Comparison of ENCODE assay signal across 27 mouse cellular contexts in the genomic region with DNA sequence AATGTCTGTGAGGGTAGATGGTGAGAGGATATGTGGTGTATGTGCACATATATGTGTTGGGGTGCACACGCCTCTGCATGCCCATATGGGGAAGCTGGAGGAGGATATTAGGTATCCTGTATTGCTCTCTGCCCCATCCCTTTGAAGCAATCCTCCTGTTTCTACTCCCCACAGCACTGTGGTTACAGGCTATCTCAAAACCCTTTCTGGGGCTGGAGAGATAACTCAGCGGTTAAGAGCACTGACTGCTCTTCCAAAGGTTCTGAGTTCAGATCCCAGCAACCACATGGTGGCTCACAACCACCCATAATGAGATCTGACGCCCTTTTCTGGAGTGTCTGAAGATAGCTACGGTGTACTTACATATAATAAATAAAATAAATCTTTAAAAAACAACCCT. TPM values are rescaled to one million over a fixed set of nuclear protein-coding genes. Genes with fewer than 3 reads are reported as not detected.
DNase-seq lines count a peak whose midpoint lies in the region; ATAC-seq and TF ChIP-seq lines count a peak whose summit lies in the region.
"Had no signal": no experiment of that assay in that cellular context is flagged by ENCODE, and none has a peak within 500 bp of the region (broad histone marks: within the 10 kb centered on the region; RNA-seq: fewer than 3 reads in every experiment).

No protein-coding gene starts in this region.

- TF ChIP-seq RAD21 in MEL (IDR thresholded peaks at IDR 0.05; ENCODE audit: low read depth, low read length), result no peak

- H3K4me1 ChIP-seq in MEL (ENCODE audit: control insufficient read depth in 1 of 2, insufficient read depth in 2 of 2, low read length in 2 of 2), result peaks cover 0 to 30% of the 10 kb centered on the region in 2 experiments; a peak in 2 of 4 replicates

- H3K27ac ChIP-seq in MEL (ENCODE audit: control insufficient read depth, low read depth, low read length), result no peak overlapping the region
- H3K27ac ChIP-seq: embryonic facial prominence, embryonic 13.5 days; embryonic facial prominence, embryonic 15.5 days; forebrain, embryonic 10.5 days; forebrain, embryonic 12.5 days had no signal

- H3K4me3 ChIP-seq in MEL (ENCODE audit: control insufficient read depth in 1 of 2, insufficient read depth in 1 of 2, low read depth in 2 of 2, low read length in 2 of 2), result no peak overlapping the region
- H3K4me3 ChIP-seq: embryonic facial prominence, embryonic 13.5 days; embryonic facial prominence, embryonic 15.5 days; erythroblast, embryonic 14.5 days; forebrain, embryonic 10.5 days; forebrain, embryonic 12.5 days had no signal

- peak; percentile 23; the same call in 1 of the 2 replicates for ATAC-seq in megakaryocyte, adult 5-6 weeks (ENCODE audit: poor library complexity, severe bottlenecking)
- peak; percentile 37; the same call in 1 of the 2 replicates for ATAC-seq in megakaryocyte progenitor cell, adult 5-6 weeks (replicated peaks; ENCODE audit: poor library complexity)
- ATAC-seq: activated CD4-positive, CD25-positive, alpha-beta regulatory T cell, adult 4 months; CD4-positive, CD25-positive, alpha-beta regulatory T cell, adult 4 months; forebrain, embryonic 14.5 days; forebrain, embryonic 16.5 days; Patski had no signal

- DNase-seq in MEL (ENCODE audit: low read depth, low spot score), result peak; percentile 69
- DNase-seq in left cerebral cortex, adult 11 months (ENCODE audit: low spot score), result no peak
- no peak for DNase-seq in cerebellum, postnatal 10 days
- DNase-seq: adrenal gland, adult 8-10 months; adrenal gland, postnatal 14 days; adrenal gland, postnatal 36 days; B cell, adult 2 months; cerebellum, adult 11-12 months; cerebellum, adult 2 months; cerebellum, adult 9-10 months; cerebellum, postnatal 14 days; cerebellum, postnatal 36 days; embryo, embryonic 11 days had no signal

- H3K9ac ChIP-seq in MEL (ENCODE audit: control insufficient read depth, low read depth, low read length, poor library complexity, severe bottlenecking), result no peak overlapping the region
- H3K9ac ChIP-seq: embryonic facial prominence, embryonic 13.5 days; embryonic facial prominence, embryonic 15.5 days; forebrain, embryonic 12.5 days had no signal

- TF ChIP-seq POLR2A in MEL (IDR thresholded peaks at IDR 0.05; ENCODE audit: control insufficient read depth in 1 of 2, insufficient read depth in 1 of 2, low read depth in 1 of 2, low read length in 2 of 2, poor library complexity in 1 of 2), result no peak

- H3K27me3 ChIP-seq in MEL (ENCODE audit: control insufficient read depth in 1 of 2, insufficient read depth in 2 of 2, low read length in 2 of 2), result no peaks in the 10 kb centered on the region
- H3K27me3 ChIP-seq: CH12.LX; embryonic facial prominence, embryonic 13.5 days; embryonic facial prominence, embryonic 15.5 days; Patski had no signal

- H3K79me2 ChIP-seq in MEL (ENCODE audit: control insufficient read depth, insufficient read depth, low read length, poor library complexity), result peaks cover 2% of the 10 kb centered on the region

- peak; percentile 63 to 64; a peak in 2 of 4 replicates for TF ChIP-seq EP300 in MEL (IDR thresholded peaks at IDR 0.05; ENCODE audit: low read depth in 1 of 2, low read length in 2 of 2)

- peaks cover 0 to 12% of the 10 kb centered on the region in 2 experiments; a peak in 2 of 4 replicates for H3K36me3 ChIP-seq in MEL (ENCODE audit: control insufficient read depth in 1 of 2, insufficient read depth in 2 of 2, low read length in 2 of 2)
- H3K36me3 ChIP-seq: embryonic facial prominence, embryonic 13.5 days; embryonic facial prominence, embryonic 15.5 days; forebrain, embryonic 10.5 days; forebrain, embryonic 12.5 days; G1E had no signal

- no peaks in the 10 kb centered on the region for H3K9me3 ChIP-seq in MEL (replicated peaks; ENCODE audit: insufficient read depth, low read length)
- H3K9me3 ChIP-seq: embryonic facial prominence, embryonic 13.5 days; embryonic facial prominence, embryonic 15.5 days; forebrain, embryonic 10.5 days; forebrain, embryonic 12.5 days; G1E had no signal

- no peak for TF ChIP-seq CTCF in MEL (IDR thresholded peaks at IDR 0.05 in 2 of 3, conservative IDR thresholded peaks at IDR 0.05 in 1 of 3; ENCODE audit: control insufficient read depth in 1 of 3, insufficient read depth in 1 of 3, low read depth in 2 of 3, low read length in 3 of 3, poor library complexity in 1 of 3, severe bottlenecking in 1 of 3)

TF ChIP-seq in MEL, 35 proteins besides CTCF, POLR2A, EP300 and RAD21:
- TF ChIP-seq ETS1 (IDR thresholded peaks at IDR 0.05; ENCODE audit: low read depth, low read length) (0 out of 2 replicates have a peak, but pooled peaks have one; percentile 15), MYC (IDR thresholded peaks at IDR 0.05; ENCODE audit: low read depth, low read length) (peak; percentile 55; the same call in 1 of the 2 replicates), TAL1 (IDR thresholded peaks at IDR 0.05; ENCODE audit: low read length) (peak; percentile 71), GATA1 (IDR thresholded peaks at IDR 0.05; ENCODE audit: low read depth, low read length) (peak; percentile 63), RCOR1 (IDR thresholded peaks at IDR 0.05; ENCODE audit: low read depth, low read length) (peak; percentile 83), GABPA (IDR thresholded peaks at IDR 0.05; ENCODE audit: low read depth, low read length) (no peak), ZKSCAN1 (IDR thresholded peaks at IDR 0.05; ENCODE audit: low read depth, low read length) (no peak), TCF12 (IDR thresholded peaks at IDR 0.05; ENCODE audit: low read depth, low read length) (peak; percentile 53; the same call in 1 of the 2 replicates)

RNA-seq across cellular contexts. Expression of gene Kif3b, which starts 4.7 kb away (rescaled TPM):
- 10.0 and 11.0 TPM in 2 replicates for total RNA-seq in MEL (2012; rRNA removed)
- polyA plus RNA-seq in MEL (2012; ENCODE audit: insufficient read depth in 1 of 2, insufficient read length in 2 of 2, low read depth in 1 of 2, low replicate concordance in 2 of 2, missing spikeins in 1 of 2), result 10 to 100 TPM; 17.9 to 34.2 TPM
- 13.2 and 16.5 TPM in 2 replicates for total RNA-seq in megakaryocyte, adult 5-6 weeks (2015)
- total RNA-seq in megakaryocyte, adult 5-6 weeks (2017), result 23.5 and 30.2 TPM in 2 replicates
- total RNA-seq in megakaryocyte progenitor cell, adult 5-6 weeks (2015), result 3.6 and 5.5 TPM in 2 replicates
- 9.9 and 11.3 TPM in 2 replicates for total RNA-seq in megakaryocyte progenitor cell, adult 5-6 weeks (2017)

RNA-seq across cellular contexts. Expression of gene Pofut1, which starts 45.2 kb away (rescaled TPM):
- total RNA-seq in MEL (2012; rRNA removed), result 20.2 and 20.5 TPM in 2 replicates
- 10 to 100 TPM in 1 of 2 experiments, not detected in 1; 28.7 TPM for polyA plus RNA-seq in MEL (2012; ENCODE audit: insufficient read depth in 1 of 2, insufficient read length in 2 of 2, low read depth in 1 of 2, low replicate concordance in 2 of 2, missing spikeins in 1 of 2)
- total RNA-seq in megakaryocyte, adult 5-6 weeks (2015), result 6.2 and 8.1 TPM in 2 replicates
- 12.2 and 12.8 TPM in 2 replicates for total RNA-seq in megakaryocyte, adult 5-6 weeks (2017)
- total RNA-seq in megakaryocyte progenitor cell, adult 5-6 weeks (2015), result 14.0 and 14.9 TPM in 2 replicates
- 16.7 and 22.1 TPM in 2 replicates for total RNA-seq in megakaryocyte progenitor cell, adult 5-6 weeks (2017)

RNA-seq across cellular contexts. Expression of gene Plagl2, which starts 45.3 kb away (rescaled TPM):
- 5.9 and 6.0 TPM in 2 replicates for total RNA-seq in MEL (2012; rRNA removed)
- 10 to 100 TPM in 1 of 2 experiments, not detected in 1; 34.4 TPM for polyA plus RNA-seq in MEL (2012; ENCODE audit: insufficient read depth in 1 of 2, insufficient read length in 2 of 2, low read depth in 1 of 2, low replicate concordance in 2 of 2, missing spikeins in 1 of 2)
- total RNA-seq in megakaryocyte, adult 5-6 weeks (2015), result 40.6 and 43.8 TPM in 2 replicates
- 5.7 and 9.1 TPM in 2 replicates for total RNA-seq in megakaryocyte, adult 5-6 weeks (2017)
- total RNA-seq in megakaryocyte progenitor cell, adult 5-6 weeks (2015), result 42.3 and 45.4 TPM in 2 replicates
- total RNA-seq in megakaryocyte progenitor cell, adult 5-6 weeks (2017), result 5.6 TPM in 2 replicates

RNA-seq across cellular contexts. Expression of gene Asxl1, which starts 59.1 kb away (rescaled TPM):
- 15.2 and 20.6 TPM in 2 replicates for total RNA-seq in MEL (2012; rRNA removed)
- 10 to 100 TPM in 1 of 2 experiments, not detected in 1; 35.5 TPM for polyA plus RNA-seq in MEL (2012; ENCODE audit: insufficient read depth in 1 of 2, insufficient read length in 2 of 2, low read depth in 1 of 2, low replicate concordance in 2 of 2, missing spikeins in 1 of 2)
- total RNA-seq in megakaryocyte, adult 5-6 weeks (2015), result 29.3 and 40.6 TPM in 2 replicates
- total RNA-seq in megakaryocyte, adult 5-6 weeks (2017), result 30.9 and 35.4 TPM in 2 replicates
- total RNA-seq in megakaryocyte progenitor cell, adult 5-6 weeks (2015), result 31.1 and 32.0 TPM in 2 replicates
- total RNA-seq in megakaryocyte progenitor cell, adult 5-6 weeks (2017), result 20.0 and 24.1 TPM in 2 replicates
